Mouse (Mus musculus) retina, postnatal 7 days (tissue): ENCODE data around the gene Mapkapk2.

Experiments
- DNase-seq: peaks from one replicate; pipeline ENCODE4 v3.0.0-alpha.2; 2012; ENCODE audit warnings: low read depth, low spot score

The Mapkapk2 gene

DNA sequence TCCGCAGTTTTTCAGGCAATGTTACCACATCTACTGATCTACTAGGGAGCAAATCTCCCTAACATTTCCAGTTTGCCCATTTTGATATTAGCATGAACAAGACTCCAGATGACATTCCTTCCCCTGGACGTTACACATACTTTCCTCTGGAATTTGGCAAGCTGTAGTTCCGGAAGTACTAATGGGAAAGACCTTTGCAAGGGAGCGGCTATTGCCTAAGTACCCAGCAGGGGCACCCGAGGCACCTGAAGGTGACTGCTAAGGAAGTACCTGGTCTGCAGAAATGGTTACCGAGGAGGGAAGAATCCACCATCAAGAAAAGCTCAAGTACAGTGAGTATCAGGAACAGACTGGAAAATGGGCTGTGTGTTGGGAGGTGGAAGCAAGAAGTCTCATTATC lies 14.9 kb upstream of the Mapkapk2 start:
- DNase-seq = no peak

GRCm38 (mm10) chr1:131110525-131111106 lies 13.0 kb upstream of the Mapkapk2 start:
- DNase-seq = no peak

DNA sequence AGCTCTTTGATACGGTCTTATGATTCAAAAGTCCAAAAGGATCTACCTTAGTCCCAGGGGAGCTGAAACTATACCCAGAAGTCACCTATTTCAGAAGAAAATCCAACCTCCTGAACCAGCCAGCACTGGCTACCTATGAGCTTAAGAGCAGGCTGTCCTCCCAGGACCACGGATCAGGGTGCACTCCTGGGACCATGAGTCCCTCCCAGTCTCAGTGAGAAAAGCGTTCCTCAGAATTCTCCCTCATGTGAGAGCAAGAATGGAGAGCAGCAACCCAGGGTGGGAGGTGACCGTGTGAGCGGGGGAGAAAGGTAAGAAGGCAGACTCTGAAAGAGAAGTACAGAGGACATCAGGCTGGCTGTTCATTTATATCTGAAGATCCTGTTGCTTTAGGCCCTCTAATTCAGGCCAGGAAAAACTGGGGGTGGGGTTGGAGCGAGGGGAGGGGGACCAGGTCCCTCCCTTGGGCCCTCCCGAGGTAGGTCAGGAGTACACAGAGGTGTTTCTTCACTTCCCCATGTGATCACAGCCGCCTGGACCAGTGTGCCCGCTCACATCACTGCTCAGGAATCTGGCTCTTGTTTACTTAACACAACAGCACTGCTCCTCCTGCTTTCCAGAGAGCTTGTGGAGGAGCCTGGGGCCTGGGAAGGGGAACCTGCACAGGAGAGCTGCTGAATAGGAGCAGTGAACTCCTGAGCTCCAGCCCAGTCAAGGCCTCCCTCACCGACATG lies 10.1 kb upstream of the Mapkapk2 start:
- no peak for DNase-seq

GRCm38 (mm10) chr1:131103776-131104424 lies 6.3 kb upstream of the Mapkapk2 start:
- DNase-seq = no peak

DNA sequence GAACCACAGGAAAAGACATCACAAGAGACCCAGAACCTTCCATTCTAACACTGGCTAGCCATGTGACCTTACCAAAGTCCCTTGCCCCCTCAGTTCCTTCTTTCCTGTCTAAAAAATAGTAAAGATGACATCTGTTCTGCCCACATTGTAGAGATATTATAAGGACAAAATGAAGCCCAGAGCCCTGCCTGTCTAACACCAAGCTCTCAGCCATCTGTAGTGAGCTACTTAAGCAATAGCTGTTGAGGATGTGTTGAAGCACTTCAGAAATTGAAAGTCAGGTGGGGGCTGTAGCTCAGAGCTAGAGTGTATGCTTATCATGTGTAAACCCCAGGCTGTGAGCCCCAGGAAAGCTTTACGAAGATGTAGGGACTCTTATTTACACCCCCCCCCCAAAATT lies 3.2 kb upstream of the Mapkapk2 start:
- no peak for DNase-seq

DNA sequence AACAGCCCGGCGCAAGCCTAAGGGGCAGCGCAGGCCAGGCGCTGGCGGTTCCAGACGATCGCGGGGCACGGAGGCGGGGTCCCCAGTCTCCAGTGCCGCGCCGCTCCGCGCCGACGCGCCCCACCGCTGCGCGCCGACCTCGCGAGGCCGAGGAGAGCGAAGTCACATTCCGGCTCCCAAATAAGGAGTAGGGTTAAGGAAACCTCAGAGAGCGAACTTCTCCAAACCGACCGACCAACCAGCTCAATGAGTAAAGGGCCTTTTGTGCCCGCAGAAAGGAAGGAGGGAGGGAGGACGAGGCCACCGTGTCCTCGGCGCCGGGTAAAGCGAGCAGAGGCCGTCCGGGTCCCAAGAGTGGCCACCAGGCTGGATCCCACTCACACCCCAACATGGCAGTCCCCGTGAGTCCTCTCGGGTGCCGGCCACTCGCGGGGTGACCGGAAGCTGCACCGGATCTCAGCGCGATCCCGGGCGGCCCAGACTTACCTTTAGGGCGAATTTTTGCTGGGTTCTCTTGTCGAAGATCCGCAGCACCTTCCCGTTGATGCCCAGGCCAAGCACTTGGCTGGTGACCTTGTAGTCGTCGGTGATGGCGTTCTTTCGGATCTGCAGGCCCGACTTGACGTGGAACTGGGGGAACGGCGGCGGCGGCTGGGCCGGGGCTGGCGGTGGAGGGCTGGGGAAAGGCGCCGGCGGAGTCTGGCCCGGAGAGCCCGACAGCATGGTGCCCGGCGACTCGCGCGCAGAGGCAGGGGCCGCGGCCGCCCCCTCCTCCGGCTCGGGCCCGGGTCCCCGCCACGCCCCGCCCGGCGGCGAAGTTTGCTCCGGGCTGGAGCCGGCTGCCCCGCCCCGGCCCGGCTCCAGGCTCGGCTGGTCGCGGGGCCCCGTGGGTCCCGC lies 575 bp downstream of the Mapkapk2 start:
- no peak for DNase-seq

GRCm38 (mm10) chr1:131096132-131096695 lies 1.4 kb downstream of the Mapkapk2 start:
- no peak for DNase-seq

DNA sequence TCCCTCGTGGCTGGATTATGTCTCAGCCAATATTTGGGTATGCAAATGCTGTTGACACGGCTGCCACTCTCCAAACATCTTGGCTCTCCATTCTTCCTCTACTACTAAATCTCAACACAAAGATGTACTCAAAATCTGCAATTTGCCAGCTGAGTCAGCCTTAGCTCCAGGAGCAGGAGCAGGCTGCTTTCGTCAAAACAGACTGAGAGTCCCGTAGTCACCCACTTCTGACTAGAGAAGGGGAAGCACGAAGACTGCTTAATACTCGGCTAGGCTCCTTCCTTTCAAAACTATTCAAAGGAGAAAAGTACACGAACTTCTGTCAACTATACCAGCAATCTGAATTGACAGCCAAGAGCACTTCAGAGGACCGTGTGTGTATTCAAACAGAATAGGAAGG lies 2.1 kb downstream of the Mapkapk2 start:
- no peak for DNase-seq

GRCm38 (mm10) chr1:131093889-131094288 lies 3.7 kb downstream of the Mapkapk2 start:
- DNase-seq = no peak

DNA sequence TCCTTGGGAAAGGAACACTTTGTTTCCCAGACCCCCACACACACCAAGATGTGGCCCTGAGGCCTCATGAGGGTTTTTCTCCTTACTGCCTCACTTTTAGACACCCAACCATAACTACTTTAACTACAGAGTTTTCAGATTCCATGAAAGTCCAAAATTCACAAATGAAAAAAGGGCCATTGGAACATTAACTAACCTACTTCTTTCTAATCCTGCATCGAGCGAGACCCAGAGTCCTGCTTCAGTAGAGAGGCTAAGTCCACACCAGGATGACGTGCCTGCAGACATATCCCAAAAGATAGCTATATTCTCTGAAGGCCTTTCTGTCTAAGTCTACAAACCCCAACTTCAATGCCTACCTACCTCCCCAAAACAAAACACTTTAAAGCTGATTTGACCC lies 4.8 kb downstream of the Mapkapk2 start:
- no peak for DNase-seq

DNA sequence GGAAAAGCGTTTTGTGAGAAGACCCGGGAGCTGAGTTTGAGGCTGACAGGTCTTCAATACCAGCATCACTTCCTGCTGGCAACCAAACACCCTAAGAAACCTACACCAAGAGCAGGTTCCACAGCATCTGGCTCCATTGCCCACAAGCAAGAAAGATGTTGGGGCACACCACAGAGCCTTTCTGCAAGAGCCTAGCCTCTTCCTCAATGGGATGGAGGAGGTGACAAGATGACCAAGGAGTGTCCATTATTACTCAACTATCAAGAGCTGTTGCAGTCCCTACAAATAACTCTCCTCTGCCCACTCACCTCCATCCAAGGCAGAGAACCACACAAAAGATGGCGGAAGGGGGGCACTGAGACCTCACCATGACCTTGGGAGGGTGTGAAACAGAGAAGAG lies 5.5 kb downstream of the Mapkapk2 start:
- DNase-seq = no peak

DNA sequence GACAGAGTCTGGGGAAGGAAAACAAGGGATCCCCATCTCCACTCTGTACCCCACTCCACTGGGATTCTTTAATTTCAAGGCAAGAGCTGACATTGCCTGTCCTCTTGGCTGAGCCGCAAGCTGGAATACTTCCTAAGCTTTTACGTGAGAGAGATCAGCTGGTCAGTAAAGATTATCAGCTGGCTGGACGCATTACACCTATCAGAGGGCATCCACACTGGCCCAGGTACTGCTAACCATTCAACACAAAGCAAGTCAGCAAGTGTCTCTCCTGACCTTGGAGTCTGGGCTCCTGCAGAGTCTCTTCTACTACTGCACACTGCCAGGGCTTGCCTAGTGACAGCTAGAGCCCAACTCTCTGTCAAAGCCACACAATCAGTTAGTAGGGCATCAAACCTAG lies 6.1 kb downstream of the Mapkapk2 start:
- DNase-seq = no peak

DNA sequence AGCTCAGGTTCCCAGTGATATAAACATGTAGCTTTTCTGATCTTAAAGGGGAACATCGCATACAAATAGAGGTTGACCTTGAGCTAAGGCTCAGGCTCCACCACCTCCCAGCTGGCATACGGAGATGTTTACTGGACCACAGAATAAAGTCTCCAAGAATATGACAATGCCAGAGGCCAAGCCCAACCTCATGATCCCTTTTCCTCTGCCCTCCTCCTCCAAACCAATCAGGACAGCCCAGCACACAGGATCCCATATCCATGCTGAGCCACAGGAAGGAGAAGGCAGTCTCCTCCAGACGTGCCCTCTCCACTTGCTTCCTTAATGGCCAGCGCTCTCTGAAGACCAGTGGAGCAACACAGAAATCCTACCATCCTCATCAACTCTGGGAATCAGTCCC lies 6.7 kb downstream of the Mapkapk2 start:
- DNase-seq = no peak

DNA sequence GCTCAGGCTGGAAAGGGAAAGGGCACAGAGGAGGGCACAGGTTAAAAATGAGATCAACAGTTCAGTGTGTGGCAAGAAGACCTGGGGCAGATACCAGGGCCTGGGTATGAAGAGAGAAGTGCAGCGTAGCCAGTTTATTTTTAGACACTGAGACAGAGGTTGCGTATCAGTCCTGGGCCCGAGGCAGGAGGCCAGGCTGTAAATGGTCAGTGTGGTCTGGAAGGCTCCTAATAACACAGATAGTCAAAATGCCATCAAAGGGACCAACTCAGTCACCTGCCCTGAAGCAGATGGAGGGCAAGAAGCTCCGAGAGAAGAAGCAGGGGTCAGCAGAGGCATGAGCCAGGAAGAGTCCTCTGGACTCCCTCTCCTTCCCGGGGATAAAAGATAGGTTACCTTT lies 7.4 kb downstream of the Mapkapk2 start:
- DNase-seq = no peak

GRCm38 (mm10) chr1:131089525-131090127 lies 8.0 kb downstream of the Mapkapk2 start:
- no peak for DNase-seq

DNA sequence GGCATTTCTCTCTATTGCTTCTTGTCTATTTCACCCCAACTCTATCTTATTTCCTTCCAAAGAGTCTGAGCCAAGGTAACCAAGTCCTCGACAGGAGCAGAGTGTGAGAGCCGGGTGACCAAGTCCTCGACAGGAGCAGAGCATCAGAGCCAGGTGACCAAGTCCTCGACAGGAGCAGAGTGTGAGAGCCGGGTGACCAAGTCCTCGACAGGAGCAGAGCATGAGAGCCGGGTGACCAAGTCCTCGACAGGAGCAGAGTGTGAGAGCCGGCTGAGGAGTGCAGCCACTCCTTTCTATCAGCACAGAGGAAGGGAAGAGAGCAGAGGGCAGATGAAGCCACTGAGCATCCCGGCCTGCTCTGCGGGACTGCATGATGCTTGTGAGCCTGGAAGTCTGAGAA lies 9.1 kb downstream of the Mapkapk2 start:
- no peak for DNase-seq

DNA sequence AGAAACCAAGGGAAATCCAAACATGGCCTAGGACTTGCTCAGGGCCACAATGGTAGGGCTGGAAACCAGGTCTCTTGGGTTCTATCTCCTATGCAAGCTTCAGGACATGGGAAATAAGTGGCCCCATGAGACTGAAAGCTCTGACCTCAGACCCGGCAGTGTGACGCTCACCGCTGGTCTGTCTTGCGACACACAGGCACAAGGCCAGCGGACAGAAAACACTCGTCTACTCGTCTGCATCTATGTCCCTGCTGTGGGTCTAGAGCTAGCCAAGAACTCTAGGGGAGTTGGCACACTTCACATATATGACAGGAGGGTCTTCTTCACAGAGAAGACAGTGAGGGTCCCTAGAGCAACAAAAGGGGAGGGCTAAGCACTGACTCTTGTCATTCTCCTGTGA lies 10.7 kb downstream of the Mapkapk2 start:
- no peak for DNase-seq

DNA sequence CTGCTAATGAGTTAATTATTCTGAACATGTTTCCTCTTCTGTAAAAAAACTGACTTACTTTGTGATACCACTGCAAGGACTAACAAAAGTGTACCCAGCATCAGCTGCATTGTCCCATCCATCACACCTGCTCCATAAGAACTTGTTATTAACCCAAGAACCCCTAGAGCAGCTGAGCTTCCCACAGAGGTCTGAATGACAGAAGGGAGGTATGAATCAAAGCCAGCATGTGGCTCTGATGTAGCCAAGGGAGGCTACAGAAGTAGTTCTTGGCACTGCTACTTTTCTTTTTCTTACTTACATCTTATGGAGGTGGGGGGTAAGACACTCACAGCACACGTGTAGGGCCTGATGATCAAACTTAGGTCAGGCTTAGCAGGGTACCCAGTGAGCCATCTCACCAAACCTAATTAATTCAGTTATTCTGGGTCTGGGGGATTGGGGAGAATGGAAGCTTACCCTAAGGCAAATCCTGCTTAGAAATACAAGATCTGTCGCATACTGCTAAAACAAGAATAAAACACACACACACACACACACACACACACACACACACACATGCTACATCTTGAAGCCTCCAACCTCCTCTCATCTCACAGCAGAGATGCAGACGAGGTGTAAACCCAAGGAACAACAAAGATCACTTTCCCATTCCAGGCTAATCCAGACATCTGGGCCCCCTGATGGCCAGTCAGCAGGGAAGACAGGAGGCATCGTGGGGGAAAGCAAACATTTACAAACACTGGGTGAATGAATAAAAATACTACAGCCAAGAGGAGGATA lies 11.5 kb downstream of the Mapkapk2 start:
- DNase-seq = no peak

DNA sequence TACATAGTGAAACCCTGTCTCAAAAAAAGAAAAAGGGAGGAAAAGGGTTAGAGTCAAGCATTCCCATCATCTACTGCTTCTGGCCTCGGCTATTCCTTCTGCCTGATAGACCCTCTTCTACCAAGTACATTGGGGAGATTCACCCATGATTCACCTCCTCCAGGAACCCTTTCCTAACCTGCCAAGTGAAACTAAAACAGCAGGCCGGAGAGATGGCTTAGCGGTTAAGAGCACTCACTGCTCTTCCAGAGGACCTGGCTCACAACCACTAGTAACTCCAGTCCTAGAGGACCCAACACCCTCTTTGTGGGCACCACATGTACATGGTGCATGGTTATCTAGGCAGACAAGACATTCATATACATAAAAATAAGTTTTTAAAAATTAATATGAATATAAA lies 12.4 kb downstream of the Mapkapk2 start:
- no peak for DNase-seq

DNA sequence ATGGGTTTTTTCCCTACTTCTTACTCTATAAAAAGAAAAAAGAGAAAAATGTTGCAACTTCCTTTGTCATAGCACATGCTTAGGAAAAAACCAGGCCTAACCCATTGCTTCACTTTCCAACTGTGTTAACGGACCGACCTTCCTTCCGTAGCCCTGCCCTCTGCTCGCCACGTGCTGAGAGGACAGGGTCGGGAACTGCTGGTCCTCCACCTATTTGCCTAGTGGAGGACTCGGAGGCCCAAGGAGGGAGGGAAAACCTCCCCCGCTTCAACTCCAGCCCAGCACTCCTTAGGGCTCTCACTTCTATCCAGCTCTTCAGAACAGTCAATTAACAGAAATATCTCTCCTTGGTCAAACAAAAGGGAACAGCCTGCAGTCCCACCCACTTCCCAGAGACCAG lies 13.3 kb downstream of the Mapkapk2 start:
- DNase-seq = no peak

DNA sequence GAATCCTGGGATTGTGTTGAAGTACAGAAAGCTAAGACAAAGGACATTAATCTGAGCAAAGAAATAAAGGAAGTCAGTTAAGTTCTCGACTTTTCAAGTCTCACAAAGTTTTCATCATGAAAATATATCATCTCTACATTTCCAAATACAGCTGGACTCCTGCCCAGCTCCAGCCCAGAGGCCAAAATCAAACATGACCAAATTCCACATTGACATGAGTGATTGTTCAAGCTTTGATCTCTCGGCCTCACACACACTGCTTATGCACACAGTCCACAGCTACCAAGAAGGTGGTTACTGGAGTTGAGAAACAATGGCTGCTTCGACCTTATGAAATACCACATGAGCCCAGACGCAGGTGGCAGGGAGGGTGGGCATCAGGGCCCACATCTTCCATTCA lies 14.0 kb downstream of the Mapkapk2 start:
- no peak for DNase-seq
